Mouse (Mus musculus): ENCODE measurements at regions not wholly inside any gene's neighbourhood (a gene's known extent, or its start where the extent isn't known, plus 50 kb on each side); places are given as distances from the start of the nearest gene placed in this dataset.

DNA sequence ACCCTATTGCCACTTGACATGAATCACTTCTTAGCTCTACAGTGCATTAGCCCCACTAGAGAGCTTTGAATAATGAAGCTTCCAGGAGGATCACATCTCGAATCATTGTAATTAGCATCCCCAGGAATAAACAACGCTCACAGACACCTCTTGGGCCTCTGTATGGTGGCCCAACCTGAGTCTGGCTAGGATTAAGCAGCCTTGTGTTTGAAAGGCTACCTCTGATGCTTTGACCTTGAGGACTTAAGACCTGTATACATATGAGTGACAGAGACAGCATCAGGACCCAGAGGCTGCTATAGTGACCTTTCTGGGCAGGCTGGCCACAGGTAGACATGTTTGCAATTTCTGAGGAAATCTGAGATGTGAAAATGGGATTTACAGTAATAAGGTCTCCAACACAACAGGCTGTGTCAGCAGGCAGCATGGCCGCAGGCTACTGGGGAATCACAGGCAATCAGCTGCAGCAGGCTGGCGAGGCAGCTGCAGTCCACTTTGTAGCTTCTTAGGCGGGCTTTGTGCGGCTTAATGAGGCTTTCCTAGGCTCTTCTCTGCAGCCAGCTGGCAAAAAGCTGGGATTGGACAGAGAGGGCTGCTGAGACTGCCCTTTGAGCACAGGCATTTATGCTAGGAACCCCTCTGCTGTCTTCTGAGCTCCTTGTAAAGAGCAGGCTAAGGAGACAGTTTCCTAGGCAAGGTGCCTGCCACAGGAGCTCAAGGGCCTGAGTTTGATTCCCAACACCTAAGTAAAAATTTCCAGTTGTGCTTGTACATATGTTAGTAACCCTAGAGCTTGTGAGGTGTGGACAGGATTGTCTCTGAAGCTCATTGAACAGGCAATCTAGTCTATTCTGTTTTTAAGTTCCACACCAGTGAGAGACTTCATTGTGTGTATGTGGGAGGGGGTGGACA is 768.1 kb upstream of the Auts2 start:
- Histone ChIP-seq H3K9ac (ENCODE audit: low read length) (no peak overlapping the region), H3K36me3 (ENCODE audit: control insufficient read depth, insufficient read depth, low read length) (no peaks in the 10 kb centered on the region), H3K4me1 (ENCODE audit: control insufficient read depth, insufficient read depth, low read length) (peaks cover 10% of the 10 kb centered on the region), H3K4me3 (ENCODE audit: low read depth, low read length) (no peak overlapping the region), H3K27me3 (ENCODE audit: control insufficient read depth, insufficient read depth, low read length) (no peaks in the 10 kb centered on the region), H3K4me2 (no peak overlapping the region), H3K9me3 (ENCODE audit: control insufficient read depth, low read length) (no peaks in the 10 kb centered on the region), H3K27ac (ENCODE audit: low read depth, low read length) (0 out of 2 replicates have a peak overlapping the region, but pooled peaks have one; percentile 22)
- 22% methylated on average over 6 of the region's 6 CpGs for WGBS
- DNase-seq (ENCODE audit: low spot score, missing footprints), result peak; percentile 92
- peak; percentile 70 for ATAC-seq (ENCODE audit: low FRiP score)

DNA sequence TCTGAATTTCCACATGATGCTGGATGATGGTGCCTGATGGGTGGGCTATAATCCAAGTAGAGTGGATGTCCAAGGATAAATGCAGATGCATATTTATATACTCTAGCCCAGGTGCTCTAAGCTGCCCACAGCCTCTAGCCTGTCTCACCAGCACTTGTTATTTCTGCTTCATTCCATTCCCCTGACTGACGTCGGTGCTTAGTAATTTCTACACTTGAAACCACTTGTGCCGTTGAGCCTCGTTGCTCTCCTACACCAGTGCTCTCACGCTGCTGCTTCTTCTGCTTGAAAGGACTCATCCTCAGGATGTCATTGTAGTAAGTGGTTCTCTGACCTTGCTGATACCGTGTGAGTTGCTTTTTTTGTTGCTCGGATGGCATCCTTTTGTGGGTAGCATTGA is 724.7 kb upstream of the Auts2 start:
- no peaks in the 10 kb centered on the region for H3K9me3 ChIP-seq (ENCODE audit: control insufficient read depth, low read length)
- H3K4me3 ChIP-seq (ENCODE audit: low read depth, low read length), result no peak overlapping the region
- WGBS, result 78% methylated on average over 7 of the region's 7 CpGs
- no peaks in the 10 kb centered on the region for H3K4me1 ChIP-seq (ENCODE audit: control insufficient read depth, insufficient read depth, low read length)
- no peak overlapping the region for H3K4me2 ChIP-seq
- H3K9ac ChIP-seq (ENCODE audit: low read length), result no peak overlapping the region
- H3K27me3 ChIP-seq (ENCODE audit: control insufficient read depth, insufficient read depth, low read length), result no peaks in the 10 kb centered on the region
- DNase-seq (ENCODE audit: low spot score, missing footprints), result no peak
- H3K27ac ChIP-seq (ENCODE audit: low read depth, low read length), result no peak overlapping the region
- no peak for ATAC-seq (ENCODE audit: low FRiP score)
- no peaks in the 10 kb centered on the region for H3K36me3 ChIP-seq (ENCODE audit: control insufficient read depth, insufficient read depth, low read length)

DNA sequence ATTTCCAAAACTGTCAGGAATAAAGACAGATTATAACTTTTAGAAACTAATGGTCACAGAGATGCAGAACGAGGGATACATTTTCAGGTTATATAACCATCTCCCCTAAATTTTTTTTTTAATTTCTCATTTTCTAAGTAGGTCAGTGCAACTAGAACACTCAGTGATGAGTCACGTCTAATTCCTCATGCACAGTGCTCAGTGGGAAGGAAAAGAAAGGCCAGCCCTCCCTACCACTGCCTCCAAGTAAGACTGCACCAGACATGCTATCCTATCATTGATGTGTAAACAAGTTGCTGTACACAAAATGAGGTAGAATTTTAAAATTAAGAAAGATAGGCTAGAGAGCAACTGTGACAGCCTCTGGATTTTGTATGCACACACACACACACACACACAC is 724.2 kb upstream of the Auts2 start:
- H3K9ac ChIP-seq (ENCODE audit: low read length), result no peak overlapping the region
- no peak for DNase-seq (ENCODE audit: low spot score, missing footprints)
- no peak for ATAC-seq (ENCODE audit: low FRiP score)
- no peaks in the 10 kb centered on the region for H3K9me3 ChIP-seq (ENCODE audit: control insufficient read depth, low read length)
- H3K4me2 ChIP-seq, result no peak overlapping the region
- 82% methylated on average over 2 of the region's 2 CpGs for WGBS
- no peak overlapping the region for H3K27ac ChIP-seq (ENCODE audit: low read depth, low read length)
- H3K27me3 ChIP-seq (ENCODE audit: control insufficient read depth, insufficient read depth, low read length), result no peaks in the 10 kb centered on the region
- no peak overlapping the region for H3K4me3 ChIP-seq (ENCODE audit: low read depth, low read length)
- H3K36me3 ChIP-seq (ENCODE audit: control insufficient read depth, insufficient read depth, low read length), result no peaks in the 10 kb centered on the region
- H3K4me1 ChIP-seq (ENCODE audit: control insufficient read depth, insufficient read depth, low read length), result no peaks in the 10 kb centered on the region

DNA sequence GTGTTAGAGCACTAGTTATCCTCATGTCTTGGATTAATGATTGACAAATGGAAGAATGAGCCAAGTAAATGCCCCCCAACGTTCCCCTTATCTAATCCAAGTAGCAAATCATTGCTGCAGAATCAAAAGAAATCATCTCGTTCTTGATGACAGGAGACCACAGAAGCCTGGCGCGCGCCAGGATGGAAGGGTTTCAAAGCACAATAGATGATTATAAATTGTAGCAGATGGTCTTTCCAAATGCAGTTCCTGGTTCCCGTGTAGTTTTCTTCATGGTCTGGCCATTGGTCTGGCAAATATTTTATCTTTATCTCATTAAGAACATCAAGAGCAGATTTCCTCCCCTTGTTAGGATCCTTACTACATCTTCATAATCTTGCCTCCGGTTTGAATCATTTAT is 721.8 kb upstream of the Auts2 start:
- no peaks in the 10 kb centered on the region for H3K27me3 ChIP-seq (ENCODE audit: control insufficient read depth, insufficient read depth, low read length)
- no peaks in the 10 kb centered on the region for H3K36me3 ChIP-seq (ENCODE audit: control insufficient read depth, insufficient read depth, low read length)
- H3K9me3 ChIP-seq (ENCODE audit: control insufficient read depth, low read length), result no peaks in the 10 kb centered on the region
- no peak overlapping the region for H3K9ac ChIP-seq (ENCODE audit: low read length)
- no peaks in the 10 kb centered on the region for H3K4me1 ChIP-seq (ENCODE audit: control insufficient read depth, insufficient read depth, low read length)
- DNase-seq (ENCODE audit: low spot score, missing footprints) (no peak), ATAC-seq (ENCODE audit: low FRiP score) (no peak)
- H3K4me2 ChIP-seq, result no peak overlapping the region
- H3K27ac ChIP-seq (ENCODE audit: low read depth, low read length), result no peak overlapping the region
- no peak overlapping the region for H3K4me3 ChIP-seq (ENCODE audit: low read depth, low read length)
- WGBS, result 86% methylated on average over 7 of the region's 7 CpGs

DNA sequence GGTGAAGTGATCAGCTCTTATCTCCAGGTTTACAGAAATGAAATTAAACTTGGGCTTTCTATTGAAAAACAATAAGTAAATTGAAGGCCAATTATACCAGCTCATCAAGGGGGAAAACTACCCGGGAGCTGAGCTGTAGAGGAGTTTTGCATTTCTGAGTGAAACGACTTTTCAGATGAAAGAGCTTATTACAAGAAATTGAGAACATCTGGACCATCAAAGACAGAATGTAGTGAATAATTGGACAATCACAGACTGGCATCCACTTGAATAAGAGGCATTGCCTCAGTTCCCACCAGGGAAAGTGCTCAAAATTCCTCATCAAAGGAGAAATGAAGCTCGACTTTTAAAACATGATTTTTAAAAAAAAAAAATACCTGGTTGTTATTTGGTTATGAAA is 675.7 kb upstream of the Auts2 start:
- H3K9me3 ChIP-seq (ENCODE audit: control insufficient read depth, low read length), result no peaks in the 10 kb centered on the region
- no peaks in the 10 kb centered on the region for H3K4me1 ChIP-seq (ENCODE audit: control insufficient read depth, insufficient read depth, low read length)
- 71% methylated on average over 3 of the region's 3 CpGs for WGBS
- no peak for DNase-seq (ENCODE audit: low spot score, missing footprints)
- no peak overlapping the region for H3K9ac ChIP-seq (ENCODE audit: low read length)
- no peak overlapping the region for H3K27ac ChIP-seq (ENCODE audit: low read depth, low read length)
- H3K36me3 ChIP-seq (ENCODE audit: control insufficient read depth, insufficient read depth, low read length), result no peaks in the 10 kb centered on the region
- H3K4me2 ChIP-seq, result no peak overlapping the region
- no peaks in the 10 kb centered on the region for H3K27me3 ChIP-seq (ENCODE audit: control insufficient read depth, insufficient read depth, low read length)
- ATAC-seq (ENCODE audit: low FRiP score), result no peak
- no peak overlapping the region for H3K4me3 ChIP-seq (ENCODE audit: low read depth, low read length)

DNA sequence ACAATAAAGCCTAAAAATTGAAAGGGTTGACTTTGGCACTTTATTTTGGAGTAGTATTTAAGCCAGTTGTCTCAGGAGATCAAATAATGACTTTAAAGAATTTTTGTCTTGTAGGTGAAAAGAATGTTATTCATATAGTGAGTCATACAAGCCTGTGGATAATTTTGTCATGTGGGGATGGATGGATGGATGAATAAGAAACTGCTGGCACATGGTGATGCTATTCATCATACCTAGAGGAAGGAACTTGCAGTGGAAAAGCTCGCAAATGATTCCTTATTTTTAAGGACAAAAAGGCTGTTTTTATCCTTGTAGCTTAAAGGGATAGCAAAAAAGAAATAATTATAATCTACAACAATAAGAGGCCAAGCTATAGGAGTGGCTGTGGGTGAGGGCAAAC is 655.4 kb upstream of the Auts2 start:
- H3K36me3 ChIP-seq (ENCODE audit: control insufficient read depth, insufficient read depth, low read length), result no peaks in the 10 kb centered on the region
- H3K27me3 ChIP-seq (ENCODE audit: control insufficient read depth, insufficient read depth, low read length), result no peaks in the 10 kb centered on the region
- no peak for ATAC-seq (ENCODE audit: low FRiP score)
- H3K4me2 ChIP-seq, result no peak overlapping the region
- H3K4me3 ChIP-seq (ENCODE audit: low read depth, low read length), result no peak overlapping the region
- DNase-seq (ENCODE audit: low spot score, missing footprints), result no peak
- no peak overlapping the region for H3K9ac ChIP-seq (ENCODE audit: low read length)
- no peaks in the 10 kb centered on the region for H3K4me1 ChIP-seq (ENCODE audit: control insufficient read depth, insufficient read depth, low read length)
- H3K9me3 ChIP-seq (ENCODE audit: control insufficient read depth, low read length), result no peaks in the 10 kb centered on the region
- H3K27ac ChIP-seq (ENCODE audit: low read depth, low read length), result no peak overlapping the region
- WGBS, result 91% methylated on average over 1 of the region's 1 CpGs

DNA sequence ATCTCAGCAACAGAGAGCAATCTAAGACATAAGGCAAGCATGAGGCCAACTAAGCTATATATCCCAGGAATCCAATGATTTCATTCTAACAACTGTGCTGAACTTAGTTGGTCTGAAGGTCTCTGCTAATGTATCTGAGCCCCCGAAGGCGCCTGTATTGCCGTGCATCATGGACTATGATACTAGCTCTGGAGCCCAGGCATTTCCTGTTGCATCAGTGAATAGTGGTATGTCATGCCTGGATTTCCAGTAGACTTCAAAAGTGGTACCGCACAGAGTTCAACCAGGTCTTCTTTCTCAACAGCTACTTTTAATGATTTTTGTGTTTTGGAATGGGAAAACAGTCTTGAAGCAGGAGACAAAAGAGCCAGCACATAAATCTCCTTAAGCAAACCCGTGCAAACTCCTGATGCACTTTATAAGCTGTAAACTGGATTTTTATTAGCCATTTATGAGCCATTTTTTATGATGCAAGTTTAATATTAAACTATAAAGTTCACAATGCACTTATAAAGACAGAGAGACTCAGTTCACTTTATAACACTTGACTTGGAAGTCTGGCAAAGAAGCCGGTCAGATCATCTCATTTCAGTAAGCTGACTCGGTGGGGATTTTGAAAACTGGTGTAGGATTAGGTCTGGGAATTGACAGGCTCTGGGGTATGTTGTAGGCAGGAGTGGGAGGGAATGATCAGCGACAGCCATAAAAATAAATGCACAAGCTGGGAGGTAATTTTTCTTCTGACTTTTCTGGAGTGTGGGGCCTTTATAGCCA is 646.8 kb upstream of the Auts2 start:
- Histone ChIP-seq H3K27me3 (ENCODE audit: control insufficient read depth, insufficient read depth, low read length) (no peaks in the 10 kb centered on the region), H3K4me1 (ENCODE audit: control insufficient read depth, insufficient read depth, low read length) (no peaks in the 10 kb centered on the region), H3K27ac (ENCODE audit: low read depth, low read length) (no peak overlapping the region), H3K4me3 (ENCODE audit: low read depth, low read length) (no peak overlapping the region), H3K36me3 (ENCODE audit: control insufficient read depth, insufficient read depth, low read length) (no peaks in the 10 kb centered on the region), H3K4me2 (no peak overlapping the region), H3K9ac (ENCODE audit: low read length) (no peak overlapping the region), H3K9me3 (ENCODE audit: control insufficient read depth, low read length) (no peaks in the 10 kb centered on the region)
- no peak for DNase-seq (ENCODE audit: low spot score, missing footprints)
- ATAC-seq (ENCODE audit: low FRiP score), result no peak
- 90% methylated on average over 8 of the region's 8 CpGs for WGBS

DNA sequence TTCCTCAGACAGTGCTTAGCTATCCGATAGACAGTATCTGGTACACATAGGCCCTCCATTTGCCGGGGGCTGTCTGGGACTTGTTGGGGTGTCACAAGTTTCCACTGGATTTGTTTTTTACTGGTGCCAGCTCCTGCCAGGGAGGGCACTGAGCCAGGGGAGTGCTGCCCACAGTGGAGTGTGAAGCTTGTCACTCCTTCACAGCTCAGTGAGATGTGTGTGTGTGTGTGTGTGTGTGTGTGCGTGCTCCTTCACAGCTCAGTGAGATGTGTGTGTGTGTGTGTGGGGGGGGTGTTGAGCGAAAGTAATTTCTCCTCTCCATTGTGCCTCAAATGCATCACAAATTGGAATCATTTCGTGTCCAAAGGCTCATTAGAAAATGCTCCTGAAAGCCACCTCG is 632.5 kb upstream of the Auts2 start:
- no peak overlapping the region for H3K9ac ChIP-seq (ENCODE audit: low read length)
- H3K27me3 ChIP-seq (ENCODE audit: control insufficient read depth, insufficient read depth, low read length), result no peaks in the 10 kb centered on the region
- no peaks in the 10 kb centered on the region for H3K4me1 ChIP-seq (ENCODE audit: control insufficient read depth, insufficient read depth, low read length)
- H3K9me3 ChIP-seq (ENCODE audit: control insufficient read depth, low read length), result no peaks in the 10 kb centered on the region
- H3K36me3 ChIP-seq (ENCODE audit: control insufficient read depth, insufficient read depth, low read length), result no peaks in the 10 kb centered on the region
- H3K4me3 ChIP-seq (ENCODE audit: low read depth, low read length), result no peak overlapping the region
- DNase-seq (ENCODE audit: low spot score, missing footprints), result no peak
- no peak for ATAC-seq (ENCODE audit: low FRiP score)
- H3K27ac ChIP-seq (ENCODE audit: low read depth, low read length), result no peak overlapping the region
- no peak overlapping the region for H3K4me2 ChIP-seq
- WGBS, result 89% methylated on average over 6 of the region's 6 CpGs

DNA sequence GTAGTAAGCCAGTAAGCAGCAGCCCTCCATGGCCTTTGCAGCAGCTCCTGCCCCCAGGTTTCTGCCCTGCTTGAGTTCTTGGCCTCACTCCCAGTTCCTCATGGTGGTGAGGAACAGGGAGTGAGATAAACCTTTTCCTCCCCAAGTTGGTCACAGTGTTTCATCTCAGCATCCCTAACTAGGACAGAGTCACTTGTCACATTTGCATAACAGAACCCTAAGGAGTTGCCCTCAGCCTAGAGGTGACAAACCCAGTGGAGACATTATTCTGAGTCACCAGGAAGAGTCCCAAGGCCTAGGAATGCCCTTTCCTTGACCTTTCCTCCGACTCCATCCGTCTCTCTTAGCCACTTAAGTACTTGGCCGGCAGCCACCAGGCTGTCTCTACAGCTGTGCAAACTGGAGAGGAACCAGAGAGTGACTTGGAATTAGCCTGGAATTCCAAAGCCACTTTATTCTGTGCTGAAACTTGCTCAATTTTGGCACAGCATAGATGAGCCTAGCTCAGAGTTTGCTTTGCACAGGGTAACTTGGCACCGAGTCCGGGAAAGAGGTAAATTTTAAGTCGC is 630.1 kb upstream of the Auts2 start:
- no peak overlapping the region for H3K4me3 ChIP-seq (ENCODE audit: low read depth, low read length)
- H3K36me3 ChIP-seq (ENCODE audit: control insufficient read depth, insufficient read depth, low read length), result no peaks in the 10 kb centered on the region
- DNase-seq (ENCODE audit: low spot score, missing footprints) (no peak), ATAC-seq (ENCODE audit: low FRiP score) (no peak)
- H3K4me1 ChIP-seq (ENCODE audit: control insufficient read depth, insufficient read depth, low read length), result no peaks in the 10 kb centered on the region
- H3K27ac ChIP-seq (ENCODE audit: low read depth, low read length), result no peak overlapping the region
- no peak overlapping the region for H3K9ac ChIP-seq (ENCODE audit: low read length)
- WGBS, result 55% methylated on average over 6 of the region's 6 CpGs
- no peaks in the 10 kb centered on the region for H3K27me3 ChIP-seq (ENCODE audit: control insufficient read depth, insufficient read depth, low read length)
- no peak overlapping the region for H3K4me2 ChIP-seq
- no peaks in the 10 kb centered on the region for H3K9me3 ChIP-seq (ENCODE audit: control insufficient read depth, low read length)
